Mouse (Mus musculus): ENCODE data around the gene Fancf. TPM values are rescaled to one million over a fixed set of nuclear protein-coding genes. Genes with fewer than 3 reads are reported as not detected.
A peak's percentile ranks its signal among the peaks of the same experiment; 100 is the strongest.

Fancf gene
- 15.5 and 15.7 TPM in 2 replicates for polyA plus RNA-seq (2014; fragmentation: Nextera tagmentation; extraction: Ambion mirVana)

DNA sequence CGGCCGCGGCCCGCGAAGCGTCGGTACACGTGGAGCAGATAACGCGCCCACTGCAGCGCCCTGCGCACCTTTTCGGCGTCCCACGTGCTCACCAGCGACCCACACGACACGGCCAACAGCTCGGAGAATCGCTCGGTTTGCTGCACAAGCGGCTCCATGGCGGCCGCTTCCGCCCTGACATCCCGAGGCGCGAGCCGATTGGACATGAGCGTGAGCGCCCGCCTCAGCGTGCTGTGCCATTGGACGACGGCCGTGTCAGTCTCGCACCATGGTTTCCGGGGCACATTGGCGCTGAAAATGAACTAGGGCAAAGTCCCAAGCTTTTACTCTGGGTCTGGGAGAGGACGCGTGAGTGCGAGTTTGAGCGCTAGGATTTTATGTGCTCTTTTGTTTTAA is at the start of gene Fancf:
Fancf (minus strand) TSS at position 171 of the 396 bp plus-strand sequence.
- no peaks in the 10 kb centered on the region for H3K9me3 ChIP-seq (ENCODE audit: control insufficient read depth, low read length)
- peak; percentile 98 for ATAC-seq (replicated peaks; ENCODE audit: low FRiP score)
- under 1% methylated on average over 43 of the region's 43 CpGs for WGBS
- no peaks in the 10 kb centered on the region for H3K36me3 ChIP-seq (ENCODE audit: control insufficient read depth, insufficient read depth, low read length)
- peak within 1 kb of the TSS; percentile 71 for H3K4me3 ChIP-seq (ENCODE audit: low read depth, low read length)
- H3K27ac ChIP-seq (ENCODE audit: low read depth, low read length): peak within 1 kb of the TSS; percentile 93
- no peaks in the 10 kb centered on the region for H3K27me3 ChIP-seq (ENCODE audit: control insufficient read depth, insufficient read depth, low read length)
- H3K4me1 ChIP-seq (replicated peaks; ENCODE audit: control insufficient read depth, insufficient read depth, low read length): peaks cover 6% of the 10 kb centered on the region
- DNase-seq (ENCODE audit: low spot score): peak; percentile 97
- H3K9ac ChIP-seq (ENCODE audit: low read length): peak within 1 kb of the TSS; percentile 91
- H3K4me2 ChIP-seq (ENCODE audit: low read depth, low read length, severe bottlenecking): peak within 1 kb of the TSS; percentile 61

DNA sequence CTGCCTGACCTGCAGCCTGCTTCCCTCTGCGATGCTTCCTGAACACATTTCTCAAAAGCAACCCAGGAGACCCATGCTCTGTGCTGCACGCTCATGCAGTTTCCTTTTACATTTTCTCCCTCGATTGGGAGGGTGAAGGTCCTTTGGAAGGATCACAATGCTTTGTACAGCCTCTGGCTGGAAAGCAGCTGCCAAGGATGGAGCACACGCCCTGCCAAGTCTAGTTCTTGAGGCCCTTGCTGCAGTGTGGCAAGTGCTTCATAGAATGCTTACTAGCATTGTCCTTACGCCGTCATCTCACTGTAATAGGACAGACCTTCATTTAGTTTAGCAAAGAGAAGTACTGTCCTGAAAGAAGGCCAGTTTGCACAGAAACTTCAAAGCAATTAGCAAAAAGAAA is 37.0 kb upstream of the Fancf start:
- no peaks in the 10 kb centered on the region for H3K36me3 ChIP-seq (ENCODE audit: control insufficient read depth, insufficient read depth, low read length)
- no peak for DNase-seq (ENCODE audit: low spot score)
- H3K4me1 ChIP-seq (replicated peaks; ENCODE audit: control insufficient read depth, insufficient read depth, low read length): no peaks in the 10 kb centered on the region
- no peaks in the 10 kb centered on the region for H3K27me3 ChIP-seq (ENCODE audit: control insufficient read depth, insufficient read depth, low read length)
- WGBS: 74% methylated on average over 6 of the region's 6 CpGs
- H3K9ac ChIP-seq (ENCODE audit: low read length): no peak overlapping the region
- no peak for ATAC-seq (replicated peaks; ENCODE audit: low FRiP score)
- no peak overlapping the region for H3K27ac ChIP-seq (ENCODE audit: low read depth, low read length)
- H3K9me3 ChIP-seq (ENCODE audit: control insufficient read depth, low read length): no peaks in the 10 kb centered on the region
- H3K4me2 ChIP-seq (ENCODE audit: low read depth, low read length, severe bottlenecking): no peak overlapping the region
- no peak overlapping the region for H3K4me3 ChIP-seq (ENCODE audit: low read depth, low read length)

DNA sequence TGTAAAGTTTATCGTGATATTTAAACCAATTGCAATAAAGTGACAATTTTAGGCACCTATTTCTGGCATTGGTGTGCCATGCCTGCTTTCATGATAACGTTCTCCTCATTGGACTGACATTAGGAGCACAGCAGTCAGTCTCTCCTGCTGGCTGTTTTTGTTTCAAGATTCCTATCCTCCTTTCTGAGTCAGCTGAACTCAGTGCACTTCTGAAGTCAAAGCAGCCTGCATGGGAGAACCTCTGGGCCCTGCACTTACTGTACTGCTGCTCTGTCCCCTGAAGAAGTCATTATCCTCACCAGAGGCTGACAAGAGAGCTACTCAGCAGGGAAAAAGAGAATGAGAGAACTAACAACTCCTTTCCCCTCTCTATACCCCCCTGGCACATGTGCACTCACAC is 32.9 kb upstream of the Fancf start:
- Histone ChIP-seq H3K36me3 (ENCODE audit: control insufficient read depth, insufficient read depth, low read length) (no peaks in the 10 kb centered on the region), H3K27ac (ENCODE audit: low read depth, low read length) (no peak overlapping the region), H3K4me3 (ENCODE audit: low read depth, low read length) (no peak overlapping the region), H3K27me3 (ENCODE audit: control insufficient read depth, insufficient read depth, low read length) (no peaks in the 10 kb centered on the region), H3K4me2 (ENCODE audit: low read depth, low read length, severe bottlenecking) (no peak overlapping the region), H3K9me3 (ENCODE audit: control insufficient read depth, low read length) (no peaks in the 10 kb centered on the region), H3K9ac (ENCODE audit: low read length) (no peak overlapping the region), H3K4me1 (replicated peaks; ENCODE audit: control insufficient read depth, insufficient read depth, low read length) (no peaks in the 10 kb centered on the region)
- DNase-seq (ENCODE audit: low spot score): no peak
- no peak for ATAC-seq (replicated peaks; ENCODE audit: low FRiP score)
- 65% methylated on average over 2 of the region's 2 CpGs for WGBS

DNA sequence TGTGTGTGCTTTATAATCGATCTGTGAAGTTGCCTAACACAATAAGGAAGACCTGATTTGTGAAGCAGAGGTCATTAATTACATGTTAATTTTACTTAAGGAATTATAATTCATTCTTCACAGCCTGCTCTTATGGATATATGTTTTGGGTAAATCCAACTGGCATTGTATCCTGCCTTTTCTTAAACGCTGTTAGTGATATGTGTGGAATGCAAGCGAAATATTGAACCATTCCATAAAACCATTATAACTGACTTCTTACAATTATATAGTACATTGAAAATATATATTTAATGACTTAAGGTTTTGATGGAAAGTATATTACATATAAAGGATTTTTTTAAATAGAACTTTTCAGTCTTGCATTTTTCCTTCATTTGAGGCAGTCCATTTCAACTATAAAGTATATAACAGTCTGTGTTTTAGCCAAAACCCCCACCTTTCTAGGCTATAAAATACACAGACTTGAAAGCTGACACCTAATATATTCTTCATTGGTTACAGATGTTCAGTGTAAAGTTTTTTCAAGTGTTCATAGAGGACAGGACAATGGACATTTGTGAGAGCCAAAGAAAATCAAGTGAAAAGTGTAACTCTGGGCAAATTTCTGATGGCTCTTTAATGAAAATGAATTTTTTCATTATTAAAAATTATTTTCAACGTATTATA is 32.2 kb upstream of the Fancf start:
- no peak overlapping the region for H3K9ac ChIP-seq (ENCODE audit: low read length)
- no peaks in the 10 kb centered on the region for H3K4me1 ChIP-seq (replicated peaks; ENCODE audit: control insufficient read depth, insufficient read depth, low read length)
- H3K36me3 ChIP-seq (ENCODE audit: control insufficient read depth, insufficient read depth, low read length): no peaks in the 10 kb centered on the region
- ATAC-seq (replicated peaks; ENCODE audit: low FRiP score) (no peak), DNase-seq (ENCODE audit: low spot score) (no peak)
- H3K4me3 ChIP-seq (ENCODE audit: low read depth, low read length): no peak overlapping the region
- no peaks in the 10 kb centered on the region for H3K9me3 ChIP-seq (ENCODE audit: control insufficient read depth, low read length)
- H3K27ac ChIP-seq (ENCODE audit: low read depth, low read length): no peak overlapping the region
- 81% methylated on average over 4 of the region's 4 CpGs for WGBS
- no peaks in the 10 kb centered on the region for H3K27me3 ChIP-seq (ENCODE audit: control insufficient read depth, insufficient read depth, low read length)
- no peak overlapping the region for H3K4me2 ChIP-seq (ENCODE audit: low read depth, low read length, severe bottlenecking)

DNA sequence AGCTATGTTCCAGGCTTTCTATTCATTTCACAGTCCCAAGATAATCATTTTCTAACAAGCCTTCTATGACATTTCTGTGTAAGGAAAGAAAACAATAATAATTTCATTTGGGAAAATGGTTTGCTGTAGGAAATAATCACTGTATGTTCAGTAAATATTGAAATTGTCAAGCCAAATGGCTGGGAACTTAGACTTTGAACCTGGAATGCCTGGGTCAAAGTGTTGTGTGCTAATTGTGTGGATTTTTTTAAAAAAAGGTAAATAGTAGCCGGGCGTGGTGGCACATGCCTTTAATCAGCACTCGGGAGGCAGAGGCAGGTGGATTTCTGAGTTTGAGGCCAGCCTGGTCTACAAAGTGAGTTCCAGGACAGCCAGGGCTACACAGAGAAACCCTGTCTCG is 30.9 kb upstream of the Fancf start:
- Histone ChIP-seq H3K4me1 (replicated peaks; ENCODE audit: control insufficient read depth, insufficient read depth, low read length) (no peaks in the 10 kb centered on the region), H3K27me3 (ENCODE audit: control insufficient read depth, insufficient read depth, low read length) (no peaks in the 10 kb centered on the region), H3K4me3 (ENCODE audit: low read depth, low read length) (no peak overlapping the region), H3K9me3 (ENCODE audit: control insufficient read depth, low read length) (no peaks in the 10 kb centered on the region), H3K36me3 (ENCODE audit: control insufficient read depth, insufficient read depth, low read length) (no peaks in the 10 kb centered on the region), H3K9ac (ENCODE audit: low read length) (no peak overlapping the region), H3K27ac (ENCODE audit: low read depth, low read length) (no peak overlapping the region), H3K4me2 (ENCODE audit: low read depth, low read length, severe bottlenecking) (no peak overlapping the region)
- ATAC-seq (replicated peaks; ENCODE audit: low FRiP score) (no peak), DNase-seq (ENCODE audit: low spot score) (no peak)
- WGBS: 93% methylated on average over 4 of the region's 4 CpGs

DNA sequence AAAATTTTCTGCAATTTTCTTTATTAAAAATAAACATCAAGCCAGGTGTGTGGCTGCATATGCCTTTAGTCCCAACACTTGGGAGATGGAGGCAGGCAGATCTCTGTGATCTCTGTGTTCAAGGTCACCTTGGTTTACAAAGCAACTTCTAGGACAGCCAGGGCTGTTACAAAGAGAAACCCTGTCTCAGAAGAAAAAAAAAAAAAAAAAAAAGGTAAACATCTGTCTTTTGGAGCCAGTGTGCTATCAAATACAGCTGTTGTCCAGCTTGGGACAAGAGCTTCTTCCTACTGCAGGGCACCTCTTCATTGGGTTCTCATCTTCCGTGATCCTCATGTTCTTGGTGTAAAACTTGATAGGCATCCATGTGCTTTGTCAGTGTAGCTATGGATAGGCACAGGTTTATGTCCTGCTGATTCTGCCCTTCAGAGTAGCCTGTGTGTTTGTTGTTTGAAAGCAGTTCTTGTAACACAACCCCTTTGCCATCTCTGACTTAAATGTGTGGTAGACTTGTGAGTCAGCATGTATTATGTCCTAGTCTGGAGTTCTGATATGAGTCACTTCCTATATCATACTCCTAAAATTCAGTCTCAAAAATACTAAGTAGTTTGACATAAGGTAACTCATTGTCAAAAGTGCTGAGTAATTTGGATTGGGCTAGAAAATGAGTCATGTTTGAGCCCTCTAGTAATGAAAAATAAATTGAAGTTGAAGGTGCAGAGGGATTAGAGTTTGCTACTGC is 30.3 kb upstream of the Fancf start:
- no peak for ATAC-seq (replicated peaks; ENCODE audit: low FRiP score)
- Histone ChIP-seq H3K4me1 (replicated peaks; ENCODE audit: control insufficient read depth, insufficient read depth, low read length) (no peaks in the 10 kb centered on the region), H3K27me3 (ENCODE audit: control insufficient read depth, insufficient read depth, low read length) (no peaks in the 10 kb centered on the region), H3K9ac (ENCODE audit: low read length) (no peak overlapping the region), H3K27ac (ENCODE audit: low read depth, low read length) (no peak overlapping the region), H3K4me2 (ENCODE audit: low read depth, low read length, severe bottlenecking) (no peak overlapping the region), H3K4me3 (ENCODE audit: low read depth, low read length) (no peak overlapping the region), H3K36me3 (ENCODE audit: control insufficient read depth, insufficient read depth, low read length) (no peaks in the 10 kb centered on the region), H3K9me3 (ENCODE audit: control insufficient read depth, low read length) (no peaks in the 10 kb centered on the region)
- 96% methylated on average over 1 of the region's 1 CpGs for WGBS
- DNase-seq (ENCODE audit: low spot score): no peak

DNA sequence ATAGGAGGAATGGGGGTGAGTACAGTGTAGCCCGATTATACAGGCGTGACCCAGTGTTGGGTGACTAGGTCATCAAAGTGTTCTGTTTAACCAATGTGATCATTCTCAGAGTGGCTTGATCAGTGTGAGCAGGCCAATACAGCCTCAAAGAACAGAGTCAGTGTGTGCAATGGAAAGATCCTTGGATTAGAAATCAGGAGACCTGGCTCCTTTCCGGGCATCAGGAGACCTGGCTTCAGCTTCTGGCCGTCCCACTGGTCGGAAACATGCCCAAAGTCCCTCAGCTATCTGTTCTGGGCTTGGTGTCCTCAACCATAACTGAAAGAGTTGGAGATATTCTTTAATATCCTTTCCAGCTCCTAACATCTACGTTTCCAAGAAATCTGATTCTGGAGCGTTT is 27.5 kb upstream of the Fancf start:
- Histone ChIP-seq H3K9me3 (ENCODE audit: control insufficient read depth, low read length) (no peaks in the 10 kb centered on the region), H3K36me3 (ENCODE audit: control insufficient read depth, insufficient read depth, low read length) (no peaks in the 10 kb centered on the region), H3K9ac (ENCODE audit: low read length) (no peak overlapping the region), H3K4me3 (ENCODE audit: low read depth, low read length) (no peak overlapping the region), H3K4me2 (ENCODE audit: low read depth, low read length, severe bottlenecking) (no peak overlapping the region), H3K27me3 (ENCODE audit: control insufficient read depth, insufficient read depth, low read length) (no peaks in the 10 kb centered on the region), H3K4me1 (replicated peaks; ENCODE audit: control insufficient read depth, insufficient read depth, low read length) (no peaks in the 10 kb centered on the region), H3K27ac (ENCODE audit: low read depth, low read length) (no peak overlapping the region)
- 96% methylated on average over 7 of the region's 7 CpGs for WGBS
- no peak for DNase-seq (ENCODE audit: low spot score)
- ATAC-seq (replicated peaks; ENCODE audit: low FRiP score): no peak

DNA sequence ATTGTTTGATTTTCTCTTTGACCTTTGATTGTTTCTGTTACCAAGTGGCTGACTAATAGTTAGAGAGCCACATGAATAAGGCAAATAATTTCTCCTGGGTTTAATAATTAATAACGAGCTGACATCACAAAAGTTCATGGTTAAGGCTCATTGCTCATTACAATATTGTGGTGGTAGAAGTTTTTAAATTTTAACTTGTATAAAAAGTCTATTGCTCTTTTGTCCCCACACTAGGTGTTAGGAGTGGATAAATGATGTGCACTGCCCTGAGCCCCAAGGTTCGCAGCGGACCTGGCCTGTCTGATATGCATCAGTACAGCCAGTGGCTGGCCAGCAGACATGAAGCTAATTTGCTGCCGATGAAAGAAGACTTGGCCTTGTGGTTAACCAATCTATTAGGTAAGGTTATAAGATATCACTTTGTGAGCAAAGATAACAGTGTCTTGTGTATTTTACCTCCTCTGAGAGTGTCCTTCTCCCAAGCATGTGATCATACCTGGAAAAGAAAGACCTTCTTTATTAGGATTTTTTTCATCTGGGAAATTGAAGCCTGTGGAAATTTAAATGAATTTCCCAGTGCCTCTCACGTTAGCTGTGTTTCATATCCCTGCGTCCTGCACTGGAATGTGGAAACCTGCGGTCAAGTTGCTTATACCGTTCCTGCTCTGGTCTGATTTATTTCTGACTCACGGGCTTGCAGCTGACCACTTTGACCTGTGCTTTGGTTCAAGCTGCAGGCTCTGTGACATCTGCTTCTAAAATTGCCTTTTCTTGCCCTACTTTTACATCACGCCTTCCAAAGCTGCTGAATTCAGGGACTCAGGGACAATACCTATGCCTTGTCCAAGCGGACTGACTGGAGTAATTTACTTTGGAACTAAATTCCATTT is 25.9 kb upstream of the Fancf start:
- 82% methylated on average over 11 of the region's 11 CpGs for WGBS
- ATAC-seq (replicated peaks; ENCODE audit: low FRiP score): no peak
- Histone ChIP-seq H3K27ac (ENCODE audit: low read depth, low read length) (no peak overlapping the region), H3K36me3 (ENCODE audit: control insufficient read depth, insufficient read depth, low read length) (no peaks in the 10 kb centered on the region), H3K4me1 (replicated peaks; ENCODE audit: control insufficient read depth, insufficient read depth, low read length) (no peaks in the 10 kb centered on the region), H3K4me3 (ENCODE audit: low read depth, low read length) (no peak overlapping the region), H3K27me3 (ENCODE audit: control insufficient read depth, insufficient read depth, low read length) (no peaks in the 10 kb centered on the region), H3K4me2 (ENCODE audit: low read depth, low read length, severe bottlenecking) (no peak overlapping the region), H3K9me3 (ENCODE audit: control insufficient read depth, low read length) (no peaks in the 10 kb centered on the region), H3K9ac (ENCODE audit: low read length) (no peak overlapping the region)
- DNase-seq (ENCODE audit: low spot score): no peak

All from forebrain, embryonic 11.5 days (tissue).